Mouse (Mus musculus) megakaryocyte, embryonic 14.5 days (primary cell): Measurements from ENCODE around the gene Mras. TPM values are rescaled to one million over a fixed set of nuclear protein-coding genes. Genes with fewer than 3 reads are reported as not detected.

ENCODE experiments used
- H3K27me3 ChIP-seq: replicated peaks from 2 replicates; pipeline ENCODE3; 2012; ENCODE audit warnings: inconsistent platforms
- H3K36me3 ChIP-seq: replicated peaks from 2 replicates; pipeline ENCODE3; 2012; ENCODE audit warnings: low read length, inconsistent platforms, mixed read lengths
- H3K4me1 ChIP-seq: 2 replicates; pipeline ENCODE4 v1.6.1; 2012; ENCODE audit warnings: inconsistent platforms
- H3K4me3 ChIP-seq: replicated peaks from 2 replicates; pipeline ENCODE3; 2012; ENCODE audit warnings: moderate library complexity, mild to moderate bottlenecking, inconsistent platforms
- H3K9me3 ChIP-seq: 2 replicates; pipeline ENCODE4 v1.6.1; 2012; ENCODE audit warnings: inconsistent platforms
- FLI1 ChIP-seq: IDR thresholded peaks from 2 replicates; pipeline ENCODE4 v1.6.1; 2012; ENCODE audit warnings: low read length, inconsistent platforms, mixed read lengths
- GATA1 ChIP-seq: IDR thresholded peaks from 3 replicates; pipeline ENCODE4 v1.6.1; 2012; ENCODE audit warnings: mixed read lengths, low read length, inconsistent platforms, borderline replicate concordance
- polyA plus RNA-seq: library from polyadenylated mRNA; stranded (reverse); fragments of >175 nt; gene quantifications from 2 replicates; pipeline ENCODE4 v1.2.3, GENCODE M21; 2012; ENCODE audit warnings: low replicate concordance; ENCODE audit not compliant: insufficient read depth

The Mras gene
- polyA plus RNA-seq, 1 experiment: 0.09 TPM

DNA sequence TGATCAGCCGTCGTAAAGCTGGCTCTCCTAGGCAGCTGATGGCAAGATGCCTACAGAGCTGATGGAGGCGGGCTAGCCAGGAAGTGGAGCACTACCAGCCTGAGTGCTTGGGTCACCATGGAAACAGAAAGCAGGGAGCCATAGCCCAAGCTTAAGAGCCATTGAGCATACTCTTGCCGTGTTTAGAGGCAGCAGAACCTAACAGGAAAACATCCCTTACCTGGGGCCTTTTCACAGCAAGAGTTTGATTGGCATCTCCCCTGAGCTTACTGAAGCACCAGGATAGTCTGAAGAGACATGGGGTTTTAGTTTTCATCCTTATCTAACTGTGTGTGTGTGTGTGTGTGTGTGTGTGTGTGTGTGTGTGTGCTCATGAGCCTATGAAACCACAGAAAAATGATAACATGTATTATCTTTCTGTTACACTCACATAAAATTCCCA, 91.8 kb downstream of the Mras start:
- Histone ChIP-seq H3K9me3 (peaks cover 7% of the 10 kb centered on the region), H3K27me3 (peaks cover 29% of the 10 kb centered on the region), H3K4me1 (peaks cover 14% of the 10 kb centered on the region), H3K4me3 (no peak overlapping the region), H3K36me3 (no peaks in the 10 kb centered on the region)
- no peak for TF ChIP-seq GATA1
- no peak for TF ChIP-seq FLI1

GRCm38 (mm10) chr9:99341600-99341999, 95.6 kb downstream of the Mras start:
- H3K27me3 ChIP-seq: peaks cover 30% of the 10 kb centered on the region
- H3K4me1 ChIP-seq: peaks cover 19% of the 10 kb centered on the region
- no peaks in the 10 kb centered on the region for H3K36me3 ChIP-seq
- TF ChIP-seq GATA1 (no peak), FLI1 (no peak)
- H3K4me3 ChIP-seq: no peak overlapping the region
- no peaks in the 10 kb centered on the region for H3K9me3 ChIP-seq

GRCm38 (mm10) chr9:99340126-99340525, 97.1 kb downstream of the Mras start:
- Histone ChIP-seq H3K27me3 (peaks cover 34% of the 10 kb centered on the region), H3K4me3 (no peak overlapping the region), H3K4me1 (peaks cover 10% of the 10 kb centered on the region), H3K36me3 (no peaks in the 10 kb centered on the region), H3K9me3 (no peaks in the 10 kb centered on the region)
- TF ChIP-seq FLI1 (no peak), GATA1 (no peak)

GRCm38 (mm10) chr9:99339182-99339581, 98.0 kb downstream of the Mras start:
- no peak overlapping the region for H3K4me3 ChIP-seq

DNA sequence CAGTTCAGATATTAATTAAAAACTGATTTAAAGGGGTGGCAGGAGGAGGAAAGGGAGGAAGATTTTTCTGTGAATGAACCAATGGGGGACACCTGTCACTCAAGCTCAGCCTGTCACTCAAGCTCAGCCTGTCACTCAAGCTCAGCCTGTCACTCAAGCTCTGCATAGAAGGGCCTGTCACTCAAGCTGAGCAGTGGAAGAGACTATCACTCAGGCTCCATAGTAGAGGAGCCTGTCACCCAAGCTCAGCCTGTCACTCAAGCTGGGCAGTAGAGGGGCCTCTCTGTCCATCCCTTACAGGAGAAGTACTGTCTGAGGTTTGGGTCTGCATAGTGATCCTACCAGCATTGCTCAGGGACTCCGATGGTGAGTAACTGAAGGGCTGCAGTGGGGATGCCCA, 98.9 kb downstream of the Mras start:
- TF ChIP-seq GATA1: no peak
- TF ChIP-seq FLI1: no peak
- Histone ChIP-seq H3K27me3 (peaks cover 34% of the 10 kb centered on the region), H3K4me3 (no peak overlapping the region), H3K9me3 (no peaks in the 10 kb centered on the region), H3K36me3 (no peaks in the 10 kb centered on the region), H3K4me1 (peaks cover 8% of the 10 kb centered on the region; the same call in 1 of the 2 replicates)

More at GRCm38 (mm10) chr9:99339182-99339581, 98.0 kb downstream of the Mras start:
- Histone ChIP-seq H3K36me3 (no peaks in the 10 kb centered on the region), H3K27me3 (peaks cover 32% of the 10 kb centered on the region), H3K4me1 (peaks cover 8% of the 10 kb centered on the region; the same call in 1 of the 2 replicates), H3K9me3 (no peaks in the 10 kb centered on the region)
- TF ChIP-seq GATA1 (no peak), FLI1 (no peak)

GRCm38 (mm10) chr9:99336538-99336937, 100.6 kb downstream of the Mras start:
- H3K36me3 ChIP-seq: no peaks in the 10 kb centered on the region
- TF ChIP-seq GATA1 (no peak), FLI1 (no peak)

More at GRCm38 (mm10) chr9:99336538-99336937, 100.6 kb downstream of the Mras start:
- H3K27me3 ChIP-seq: peaks cover 42% of the 10 kb centered on the region
- no peaks in the 10 kb centered on the region for H3K9me3 ChIP-seq
- H3K4me3 ChIP-seq: no peak overlapping the region
- H3K4me1 ChIP-seq: peaks cover 6% of the 10 kb centered on the region; the same call in 1 of the 2 replicates

Other genes starting within 250 kb of the Mras start
- not detected in 2 replicates for gene Faiml, start 200.1 kb downstream of the Mras start, polyA plus RNA-seq
- 0.56 TPM in 1 of 2 replicates, not detected in the other for gene Cep70, start 194.0 kb downstream of the Mras start, polyA plus RNA-seq
- gene Esyt3, start 78.8 kb downstream of the Mras start, polyA plus RNA-seq: not detected in 2 replicates
- not detected in 2 replicates for gene Nme9, start 14.1 kb upstream of the Mras start, polyA plus RNA-seq
- gene Armc8, start 131.5 kb upstream of the Mras start, polyA plus RNA-seq: 1.1 TPM in 1 of 2 replicates, not detected in the other
- 12.1 and 13.5 TPM in 2 replicates for gene Dbr1, start 138.4 kb upstream of the Mras start, polyA plus RNA-seq
- gene A4gnt, start 175.1 kb upstream of the Mras start, polyA plus RNA-seq: not detected in 2 replicates
- 0.50 and 1.0 TPM in 2 replicates for gene Dzip1l, start 192.1 kb upstream of the Mras start, polyA plus RNA-seq